Mouse (Mus musculus) fibroblast of lung, adult 2 months (primary cell): Measurements from ENCODE around the gene Nnat.

Experiments
- DNase-seq: peaks from one replicate; pipeline ENCODE4 v3.0.0-alpha.2; 2011; ENCODE audit warnings: low read depth

Gene Nnat

GRCm38 (mm10) chr2:157559858-157560257, at the start of gene Nnat:
Nnat (plus strand) TSS chr2:157560078.
- DNase-seq: no peak

GRCm38 (mm10) chr2:157512859-157513258, 47.0 kb upstream of the Nnat start:
- DNase-seq: no peak

- DNase-seq: no peak
Observed at GRCm38 (mm10) chr2:157513737-157514208, 46.1 kb upstream of the Nnat start.

- no peak for DNase-seq
Observed at GRCm38 (mm10) chr2:157514353-157514752, 45.5 kb upstream of the Nnat start.

GRCm38 (mm10) chr2:157517526-157517925, 42.4 kb upstream of the Nnat start:
- no peak for DNase-seq

GRCm38 (mm10) chr2:157518451-157518850, 41.4 kb upstream of the Nnat start:
- DNase-seq: no peak

GRCm38 (mm10) chr2:157519452-157519851, 40.4 kb upstream of the Nnat start:
- no peak for DNase-seq

- DNase-seq: no peak
Observed at GRCm38 (mm10) chr2:157520496-157520895, 39.4 kb upstream of the Nnat start.

- DNase-seq: no peak
Observed at GRCm38 (mm10) chr2:157522556-157522955, 37.3 kb upstream of the Nnat start.

GRCm38 (mm10) chr2:157530056-157530955, 29.6 kb upstream of the Nnat start:
- no peak for DNase-seq

- no peak for DNase-seq
Observed at GRCm38 (mm10) chr2:157531681-157532426, 28.0 kb upstream of the Nnat start.

- DNase-seq: no peak
Observed at GRCm38 (mm10) chr2:157534163-157534562, 25.7 kb upstream of the Nnat start.

GRCm38 (mm10) chr2:157536476-157537081, 23.3 kb upstream of the Nnat start:
- DNase-seq: no peak

- no peak for DNase-seq
Observed at GRCm38 (mm10) chr2:157537118-157537517, 22.8 kb upstream of the Nnat start.

- no peak for DNase-seq
Observed at GRCm38 (mm10) chr2:157540073-157540952, 19.6 kb upstream of the Nnat start.

- no peak for DNase-seq
Observed at GRCm38 (mm10) chr2:157540953-157541569, 18.8 kb upstream of the Nnat start.

- no peak for DNase-seq
Observed at GRCm38 (mm10) chr2:157541631-157542030, 18.2 kb upstream of the Nnat start.

- no peak for DNase-seq
Observed at GRCm38 (mm10) chr2:157542415-157542814, 17.5 kb upstream of the Nnat start.

GRCm38 (mm10) chr2:157544333-157544888, 15.5 kb upstream of the Nnat start:
- no peak for DNase-seq

- no peak for DNase-seq
Observed at GRCm38 (mm10) chr2:157546686-157547085, 13.2 kb upstream of the Nnat start.

- DNase-seq: no peak
Observed at GRCm38 (mm10) chr2:157550292-157550691, 9.6 kb upstream of the Nnat start.
